Mouse (Mus musculus): ENCODE measurements around the gene Ift46. TPM values are rescaled to one million over a fixed set of nuclear protein-coding genes. Genes with fewer than 3 reads are reported as not detected.
A peak's percentile ranks its signal among the peaks of the same experiment; 100 is the strongest.

Ift46 gene
- polyA plus RNA-seq, 1 experiment from 2014 or later: 153 TPM

GRCm38 (mm10) chr9:44799102-44799957 is 31.6 kb downstream of the Ift46 start, which contains the start of gene Tmem25:
Tmem25 (minus strand) TSS chr9:44799307.
- Histone ChIP-seq H3K4me1 (replicated peaks) (peaks cover 16% of the 10 kb centered on the region), H3K4me3 (peak within 1 kb of the TSS; percentile 46), H3K36me3 (no peaks in the 10 kb centered on the region), H3K27me3 (no peaks in the 10 kb centered on the region), H3K27ac (replicated peaks) (peak within 1 kb of the TSS; percentile 75), H3K9ac (peak within 1 kb of the TSS; percentile 61), H3K9me3 (no peaks in the 10 kb centered on the region), H3K4me2 (peak within 1 kb of the TSS; percentile 96)
- WGBS: under 1% methylated on average over 75 of the region's 75 CpGs
- peak; percentile 97 for ATAC-seq (ENCODE audit: low FRiP score, low read depth)

GRCm38 (mm10) chr9:44799958-44800324 is 32.2 kb downstream of the Ift46 start:
- H3K36me3 ChIP-seq: peaks cover 5% of the 10 kb centered on the region
- H3K9me3 ChIP-seq: no peaks in the 10 kb centered on the region
- H3K9ac ChIP-seq: peak overlapping the region; percentile 61
- H3K27me3 ChIP-seq: no peaks in the 10 kb centered on the region
- 45% methylated on average over 9 of the region's 9 CpGs for WGBS
- H3K27ac ChIP-seq (replicated peaks): no peak overlapping the region; the same call in 1 of the 2 replicates
- H3K4me1 ChIP-seq (replicated peaks): peaks cover 16% of the 10 kb centered on the region
- H3K4me3 ChIP-seq: peak overlapping the region; percentile 46
- H3K4me2 ChIP-seq: peak overlapping the region; percentile 96
- ATAC-seq (ENCODE audit: low FRiP score, low read depth): no peak

GRCm38 (mm10) chr9:44801669-44802068 is 34.0 kb downstream of the Ift46 start:
- ATAC-seq (ENCODE audit: low FRiP score, low read depth): no peak
- no peaks in the 10 kb centered on the region for H3K9me3 ChIP-seq
- H3K4me2 ChIP-seq: no peak overlapping the region
- H3K4me1 ChIP-seq (replicated peaks): peaks cover 16% of the 10 kb centered on the region
- no peak overlapping the region for H3K4me3 ChIP-seq
- H3K27ac ChIP-seq (replicated peaks): no peak overlapping the region
- H3K27me3 ChIP-seq: no peaks in the 10 kb centered on the region
- 75% methylated on average over 6 of the region's 6 CpGs for WGBS
- no peak overlapping the region for H3K9ac ChIP-seq
- H3K36me3 ChIP-seq: peaks cover 19% of the 10 kb centered on the region

GRCm38 (mm10) chr9:44802808-44803450 is 35.2 kb downstream of the Ift46 start, which contains the start of gene Ttc36:
Ttc36 (minus strand) TSS chr9:44803072.
- H3K27me3 ChIP-seq: no peaks in the 10 kb centered on the region
- no peaks in the 10 kb centered on the region for H3K9me3 ChIP-seq
- no peak within 1 kb of the TSS for H3K9ac ChIP-seq
- peaks cover 14% of the 10 kb centered on the region for H3K4me1 ChIP-seq (replicated peaks)
- ATAC-seq (ENCODE audit: low FRiP score, low read depth): no peak
- H3K36me3 ChIP-seq: peaks cover 31% of the 10 kb centered on the region
- H3K4me3 ChIP-seq: no peak within 1 kb of the TSS
- H3K4me2 ChIP-seq: no peak within 1 kb of the TSS
- 80% methylated on average over 4 of the region's 4 CpGs for WGBS
- no peak within 1 kb of the TSS for H3K27ac ChIP-seq (replicated peaks)

- WGBS: 90% methylated on average over 10 of the region's 10 CpGs
- no peak overlapping the region for H3K27ac ChIP-seq (replicated peaks)
- ATAC-seq (ENCODE audit: low FRiP score, low read depth): no peak
- H3K36me3 ChIP-seq: peaks cover 49% of the 10 kb centered on the region
- H3K4me2 ChIP-seq: no peak overlapping the region
- no peak overlapping the region for H3K9ac ChIP-seq
- peaks cover 3% of the 10 kb centered on the region; the same call in 1 of the 2 replicates for H3K4me1 ChIP-seq (replicated peaks)
- H3K27me3 ChIP-seq: no peaks in the 10 kb centered on the region
- H3K9me3 ChIP-seq: no peaks in the 10 kb centered on the region
- no peak overlapping the region for H3K4me3 ChIP-seq
These were observed 37.0 kb downstream of the Ift46 start for GRCm38 (mm10) chr9:44804678-44805077.

- WGBS: 91% methylated on average over 5 of the region's 5 CpGs
These were observed 37.8 kb downstream of the Ift46 start for GRCm38 (mm10) chr9:44805536-44805935.

GRCm38 (mm10) chr9:44807141-44807540 is 39.4 kb downstream of the Ift46 start:
- no peak for ATAC-seq (ENCODE audit: low FRiP score, low read depth)
- H3K4me2 ChIP-seq: no peak overlapping the region

More at GRCm38 (mm10) chr9:44805536-44805935, 37.8 kb downstream of the Ift46 start:
- Histone ChIP-seq H3K9me3 (no peaks in the 10 kb centered on the region), H3K4me2 (no peak overlapping the region), H3K27me3 (no peaks in the 10 kb centered on the region), H3K9ac (no peak overlapping the region), H3K4me3 (no peak overlapping the region), H3K4me1 (replicated peaks) (no peaks in the 10 kb centered on the region), H3K36me3 (peaks cover 57% of the 10 kb centered on the region), H3K27ac (replicated peaks) (no peak overlapping the region)
- no peak for ATAC-seq (ENCODE audit: low FRiP score, low read depth)

GRCm38 (mm10) chr9:44807778-44808177 is 40.1 kb downstream of the Ift46 start:
- no peak overlapping the region for H3K9ac ChIP-seq
- no peak overlapping the region for H3K4me3 ChIP-seq
- WGBS: 92% methylated on average over 10 of the region's 10 CpGs
- no peaks in the 10 kb centered on the region for H3K27me3 ChIP-seq
- H3K9me3 ChIP-seq: no peaks in the 10 kb centered on the region
- H3K4me2 ChIP-seq: no peak overlapping the region
- peaks cover 78% of the 10 kb centered on the region for H3K36me3 ChIP-seq
- H3K4me1 ChIP-seq (replicated peaks): no peaks in the 10 kb centered on the region
- H3K27ac ChIP-seq (replicated peaks): no peak overlapping the region
- no peak for ATAC-seq (ENCODE audit: low FRiP score, low read depth)

More at GRCm38 (mm10) chr9:44807141-44807540, 39.4 kb downstream of the Ift46 start:
- H3K4me1 ChIP-seq (replicated peaks): no peaks in the 10 kb centered on the region
- no peak overlapping the region for H3K9ac ChIP-seq
- no peak overlapping the region for H3K4me3 ChIP-seq
- H3K27me3 ChIP-seq: no peaks in the 10 kb centered on the region
- WGBS: 77% methylated on average over 5 of the region's 5 CpGs
- no peaks in the 10 kb centered on the region for H3K9me3 ChIP-seq
- peaks cover 71% of the 10 kb centered on the region for H3K36me3 ChIP-seq
- no peak overlapping the region for H3K27ac ChIP-seq (replicated peaks)

GRCm38 (mm10) chr9:44810316-44810715 is 42.6 kb downstream of the Ift46 start:
- Histone ChIP-seq H3K27me3 (no peaks in the 10 kb centered on the region), H3K4me1 (replicated peaks) (no peaks in the 10 kb centered on the region), H3K9me3 (no peaks in the 10 kb centered on the region), H3K9ac (no peak overlapping the region), H3K4me2 (no peak overlapping the region), H3K27ac (replicated peaks) (no peak overlapping the region), H3K36me3 (peaks cover 96% of the 10 kb centered on the region), H3K4me3 (no peak overlapping the region)
- ATAC-seq (ENCODE audit: low FRiP score, low read depth): no peak
- 98% methylated on average over 10 of the region's 10 CpGs for WGBS

GRCm38 (mm10) chr9:44814179-44814578 is 46.5 kb downstream of the Ift46 start:
- no peak overlapping the region for H3K4me3 ChIP-seq
- H3K4me1 ChIP-seq (replicated peaks): no peaks in the 10 kb centered on the region
- H3K4me2 ChIP-seq: no peak overlapping the region
- no peaks in the 10 kb centered on the region for H3K9me3 ChIP-seq
- H3K9ac ChIP-seq: no peak overlapping the region
- peaks cover 97% of the 10 kb centered on the region for H3K36me3 ChIP-seq
- H3K27me3 ChIP-seq: no peaks in the 10 kb centered on the region
- WGBS: 93% methylated on average over 8 of the region's 8 CpGs
- ATAC-seq (ENCODE audit: low FRiP score, low read depth): no peak
- H3K27ac ChIP-seq (replicated peaks): no peak overlapping the region

GRCm38 (mm10) chr9:44817522-44817921 is 49.8 kb downstream of the Ift46 start:
- peaks cover 99% of the 10 kb centered on the region for H3K36me3 ChIP-seq
- no peak for ATAC-seq (ENCODE audit: low FRiP score, low read depth)
- no peaks in the 10 kb centered on the region for H3K9me3 ChIP-seq
- no peaks in the 10 kb centered on the region for H3K4me1 ChIP-seq (replicated peaks)
- H3K4me2 ChIP-seq: no peak overlapping the region
- no peak overlapping the region for H3K27ac ChIP-seq (replicated peaks)
- H3K9ac ChIP-seq: no peak overlapping the region
- 92% methylated on average over 5 of the region's 5 CpGs for WGBS
- H3K27me3 ChIP-seq: no peaks in the 10 kb centered on the region
- no peak overlapping the region for H3K4me3 ChIP-seq

All from hindbrain, embryonic 15.5 days (tissue).